Mouse (Mus musculus) lung, embryonic 14.5 days (tissue): ENCODE measurements at regions not wholly inside any gene's neighbourhood (a gene's known extent, or its start where the extent isn't known, plus 50 kb on each side); places are given as distances from the start of the nearest gene placed in this dataset.
A peak's percentile ranks its signal among the peaks of the same experiment; 100 is the strongest.

Experiments
- ATAC-seq: fragments of 200-750 bp; cut with Nextera tagmentation; 2 replicates; pipeline ENCODE4 v1.8.0; 2017; ENCODE audit warnings: mild to moderate bottlenecking, moderate TSS enrichment, moderate library complexity; ENCODE audit not compliant: insufficient read depth
- DNase-seq: peaks from one replicate; pipeline ENCODE4 v3.0.0-alpha.2; 2015
- H3K27ac ChIP-seq: fragments of 300-500 bp; sonication (generic); 2 replicates; pipeline ENCODE4 v1.5.1; 2014; ENCODE audit warnings: low read depth, mild to moderate bottlenecking, moderate library complexity
- H3K27me3 ChIP-seq: fragments of 300-500 bp; sonication (generic); 2 replicates; pipeline ENCODE4 v1.6.1; 2014; ENCODE audit warnings: low read length, control low read depth; ENCODE audit not compliant: insufficient read depth
- H3K36me3 ChIP-seq: fragments of 300-500 bp; sonication (generic); 2 replicates; pipeline ENCODE4 v1.6.1; 2014; ENCODE audit warnings: control low read depth; ENCODE audit not compliant: insufficient read depth
- H3K4me1 ChIP-seq: fragments of 300-500 bp; sonication (generic); 2 replicates; pipeline ENCODE4 v1.6.1; 2014; ENCODE audit warnings: antibody characterized with exemption, control low read depth; ENCODE audit not compliant: insufficient read depth
- H3K4me2 ChIP-seq: fragments of 300-500 bp; sonication (generic); 2 replicates; pipeline ENCODE4 v1.6.1; 2014; ENCODE audit warnings: mild to moderate bottlenecking
- H3K4me3 ChIP-seq: fragments of 300-500 bp; sonication (generic); 2 replicates; pipeline ENCODE4 v1.5.1; 2014; ENCODE audit warnings: low read depth, low read length
- H3K9ac ChIP-seq: fragments of 300-500 bp; sonication (generic); 2 replicates; pipeline ENCODE4 v1.6.1; 2014
- H3K9me3 ChIP-seq: fragments of 300-500 bp; sonication (generic); 2 replicates; pipeline ENCODE4 v1.6.1; 2016; ENCODE audit warnings: low read depth, low read length, control low read depth
- CTCF ChIP-seq: IDR thresholded peaks from 2 replicates; pipeline ENCODE4 v1.5.1; 2016; ENCODE audit warnings: antibody characterized with exemption, low read depth
- WGBS: fragments of 180-500 bp; shearing (Covaris S2); extraction: QIAGEN DNeasy Blood & Tissue Kit; methylation state at CpG from one replicate; pipeline ENCODE4 v1.1.7; 2014; 5-methylcytosine and 5-hydroxymethylcytosine counted together

DNA sequence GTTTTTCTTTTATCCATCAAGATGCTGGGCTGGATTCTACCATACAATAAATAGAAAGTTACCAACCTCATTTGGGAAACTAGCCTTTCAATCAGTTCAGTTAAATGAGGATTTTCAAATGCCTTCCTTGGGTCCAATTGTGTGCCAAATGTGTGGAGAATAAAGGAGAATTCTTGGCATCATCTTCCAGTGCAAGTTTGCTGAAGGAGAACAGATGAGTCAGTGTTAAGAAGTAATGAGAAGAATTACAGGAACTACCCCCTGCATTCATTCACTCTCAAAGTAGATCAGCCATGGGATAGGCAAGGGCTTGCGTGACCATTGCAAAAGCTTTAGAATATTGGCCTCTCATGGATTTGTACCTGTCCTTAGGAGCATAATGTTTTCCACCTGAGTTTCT, 193.4 kb upstream of the Man1a start:
- no peaks in the 10 kb centered on the region for H3K9me3 ChIP-seq

DNA sequence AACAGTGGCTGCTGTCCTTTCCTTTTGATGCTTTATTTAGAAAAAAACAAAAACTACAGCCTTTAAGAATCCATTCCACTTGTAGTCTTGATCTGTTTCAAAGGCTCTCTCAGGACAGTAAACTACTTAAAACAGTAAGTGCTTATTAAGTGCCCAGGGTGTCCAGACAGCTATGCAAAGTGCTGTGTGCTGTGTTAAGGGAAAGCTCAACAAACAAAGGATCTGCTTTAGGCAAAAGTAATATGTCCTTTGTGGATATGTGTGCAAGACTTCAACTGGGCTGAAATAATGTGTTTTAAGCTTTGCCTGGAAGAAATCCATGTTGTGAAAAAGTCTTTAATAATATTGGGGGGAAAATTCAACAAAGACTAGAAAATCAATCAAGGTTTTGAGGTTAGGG, 192.9 kb upstream of the Man1a start:
- Histone ChIP-seq H3K9ac (no peak overlapping the region), H3K4me3 (no peak overlapping the region), H3K27me3 (no peaks in the 10 kb centered on the region), H3K4me1 (no peaks in the 10 kb centered on the region), H3K36me3 (no peaks in the 10 kb centered on the region), H3K27ac (no peak overlapping the region), H3K4me2 (no peak overlapping the region), H3K9me3 (no peaks in the 10 kb centered on the region)
- no peak for ATAC-seq
- TF ChIP-seq CTCF = no peak
- no peak for DNase-seq

More for the DNA sequence above, 193.4 kb upstream of the Man1a start:
- H3K27ac ChIP-seq = no peak overlapping the region
- no peaks in the 10 kb centered on the region for H3K27me3 ChIP-seq
- H3K4me1 ChIP-seq = no peaks in the 10 kb centered on the region
- no peak overlapping the region for H3K4me3 ChIP-seq
- no peak overlapping the region for H3K4me2 ChIP-seq
- H3K9ac ChIP-seq = no peak overlapping the region
- no peaks in the 10 kb centered on the region for H3K36me3 ChIP-seq
- DNase-seq = no peak
- no peak for TF ChIP-seq CTCF
- ATAC-seq = no peak
- 89% methylated on average over 1 of the region's 1 CpGs for WGBS

DNA sequence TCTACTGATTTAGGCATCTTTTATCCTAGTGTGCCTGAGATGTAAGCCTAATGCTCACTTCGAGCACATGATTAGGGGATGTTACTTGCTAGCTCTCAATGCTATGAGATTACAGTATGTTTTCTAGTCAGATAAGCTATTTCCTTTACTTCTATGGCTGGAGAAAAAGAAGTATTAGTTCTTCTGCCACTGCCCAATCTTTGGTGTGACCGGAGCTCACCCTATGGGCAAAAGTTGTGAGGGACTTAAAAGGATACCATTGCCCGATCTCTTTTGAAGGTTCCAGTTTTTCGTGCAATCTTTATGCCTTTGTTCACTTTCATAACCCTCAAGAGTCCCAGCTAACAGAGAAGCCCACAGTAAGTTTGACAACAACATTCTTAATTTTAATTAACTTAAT, 190.2 kb upstream of the Man1a start:
- H3K36me3 ChIP-seq = no peaks in the 10 kb centered on the region
- no peak overlapping the region for H3K4me2 ChIP-seq
- TF ChIP-seq CTCF = no peak
- no peaks in the 10 kb centered on the region for H3K27me3 ChIP-seq
- ATAC-seq (no peak), DNase-seq (no peak)
- no peaks in the 10 kb centered on the region for H3K9me3 ChIP-seq
- no peak overlapping the region for H3K27ac ChIP-seq
- no peak overlapping the region for H3K4me3 ChIP-seq
- 77% methylated on average over 4 of the region's 4 CpGs for WGBS
- H3K9ac ChIP-seq = no peak overlapping the region
- no peaks in the 10 kb centered on the region for H3K4me1 ChIP-seq

DNA sequence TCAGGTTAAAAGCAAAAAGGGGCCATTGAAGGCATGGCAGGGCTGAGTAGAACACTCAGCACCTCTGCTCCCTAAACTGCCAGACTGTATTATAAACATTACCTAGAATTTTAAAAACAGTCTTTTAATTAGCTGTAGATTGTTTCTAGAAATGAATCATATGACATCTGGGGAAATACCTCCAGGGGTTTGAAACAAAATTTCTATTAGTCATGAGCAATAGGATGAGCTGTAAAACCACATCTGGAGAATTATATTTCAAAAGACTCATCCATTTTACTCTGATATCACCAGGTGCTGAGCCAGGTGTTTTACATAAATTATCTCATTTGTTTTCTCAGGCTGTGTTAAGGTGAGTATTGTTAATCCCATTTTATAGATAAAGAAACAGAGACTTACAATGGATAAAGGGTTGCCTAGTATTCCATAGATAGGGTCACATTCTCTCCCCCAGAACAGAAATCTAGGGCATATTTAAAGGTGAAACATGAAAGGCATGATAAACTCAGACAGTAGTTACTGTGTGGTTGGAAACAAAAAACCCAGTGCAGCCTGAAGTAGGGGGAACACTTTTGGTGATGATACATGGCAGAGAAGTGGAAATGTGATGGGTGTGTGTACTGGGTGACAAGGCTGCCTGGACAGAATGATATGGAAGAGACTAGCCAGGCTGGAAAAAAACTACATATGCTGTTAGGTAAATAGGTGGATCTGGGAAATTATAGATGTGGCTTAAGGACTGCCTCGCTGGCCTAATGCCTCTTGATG, 178.6 kb upstream of the Man1a start:
- Histone ChIP-seq H3K4me2 (no peak overlapping the region), H3K9ac (no peak overlapping the region), H3K27ac (no peak overlapping the region), H3K4me3 (no peak overlapping the region), H3K9me3 (no peaks in the 10 kb centered on the region), H3K36me3 (no peaks in the 10 kb centered on the region), H3K27me3 (no peaks in the 10 kb centered on the region), H3K4me1 (no peaks in the 10 kb centered on the region)
- TF ChIP-seq CTCF = no peak
- 72% methylated on average over 1 of the region's 1 CpGs for WGBS
- ATAC-seq (no peak), DNase-seq (no peak)

DNA sequence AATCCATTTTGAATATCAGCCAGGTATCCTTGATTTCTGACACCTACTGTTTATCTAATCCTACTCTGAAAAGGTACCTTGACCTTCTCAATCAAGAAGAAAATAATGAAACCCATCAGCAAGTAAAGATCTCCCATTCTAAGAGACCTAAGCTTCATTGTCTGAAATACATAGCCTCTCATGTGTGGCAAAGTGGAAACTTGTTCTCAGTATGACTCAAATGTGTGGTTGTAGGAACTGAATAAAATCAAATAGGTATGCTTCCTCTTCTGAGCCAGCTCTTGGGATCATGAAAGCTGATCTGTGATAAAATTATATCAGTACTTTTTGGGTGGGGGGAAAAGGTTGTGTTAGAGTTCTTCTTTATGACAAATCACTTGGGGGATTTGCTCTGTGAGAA, 168.6 kb upstream of the Man1a start:
- Histone ChIP-seq H3K27me3 (no peaks in the 10 kb centered on the region), H3K36me3 (no peaks in the 10 kb centered on the region), H3K27ac (no peak overlapping the region), H3K9me3 (no peaks in the 10 kb centered on the region), H3K4me1 (no peaks in the 10 kb centered on the region), H3K4me3 (no peak overlapping the region), H3K9ac (no peak overlapping the region), H3K4me2 (no peak overlapping the region)
- TF ChIP-seq CTCF = no peak
- DNase-seq (no peak), ATAC-seq (no peak)

DNA sequence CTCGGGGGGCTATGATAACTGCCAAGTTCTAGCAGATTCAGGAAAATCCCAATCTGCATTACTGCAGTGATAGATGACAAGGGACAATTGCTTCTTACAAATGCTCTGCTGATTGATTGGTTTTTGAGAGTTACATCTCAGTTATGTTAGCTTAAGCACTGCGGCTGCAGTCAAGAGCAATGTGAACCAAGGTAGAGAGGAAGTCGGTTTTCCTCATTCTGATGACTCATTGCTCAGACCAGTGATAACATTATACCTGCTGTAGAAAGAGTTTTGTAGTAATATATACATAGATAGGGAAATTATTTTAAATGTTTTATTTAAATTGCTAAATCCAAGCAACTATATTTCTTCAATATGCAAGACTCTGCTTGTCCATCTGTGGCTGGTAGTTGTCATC, 126.0 kb upstream of the Man1a start:
- Histone ChIP-seq H3K4me3 (no peak overlapping the region), H3K4me2 (no peak overlapping the region), H3K4me1 (no peaks in the 10 kb centered on the region), H3K9me3 (no peaks in the 10 kb centered on the region), H3K9ac (no peak overlapping the region), H3K27me3 (no peaks in the 10 kb centered on the region), H3K36me3 (no peaks in the 10 kb centered on the region), H3K27ac (no peak overlapping the region)
- no peak for DNase-seq
- 52% methylated on average over 3 of the region's 3 CpGs for WGBS
- TF ChIP-seq CTCF = no peak
- no peak for ATAC-seq

DNA sequence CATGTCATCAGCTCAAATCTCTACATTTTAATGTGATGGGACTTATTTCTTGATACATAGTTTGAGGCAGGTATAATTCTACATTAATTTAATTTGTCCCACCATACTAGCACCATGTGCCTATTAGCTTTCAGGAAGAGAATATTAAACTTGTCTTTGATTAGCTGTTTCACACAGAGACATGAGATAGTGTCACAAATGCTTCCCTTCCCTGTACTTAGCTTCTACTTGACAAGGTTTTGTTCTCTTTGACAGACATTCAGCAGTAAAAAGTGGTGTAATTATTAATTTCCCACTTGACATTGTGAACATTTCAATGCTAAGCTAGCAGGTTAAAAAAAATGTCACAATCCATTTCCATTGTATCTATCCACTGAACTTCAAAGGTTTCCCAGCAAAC, 125.3 kb upstream of the Man1a start:
- H3K9me3 ChIP-seq = no peaks in the 10 kb centered on the region
- no peak overlapping the region for H3K27ac ChIP-seq
- DNase-seq (no peak), ATAC-seq (no peak)
- TF ChIP-seq CTCF = no peak
- no peaks in the 10 kb centered on the region for H3K36me3 ChIP-seq
- H3K9ac ChIP-seq = no peak overlapping the region
- H3K4me3 ChIP-seq = no peak overlapping the region
- H3K4me2 ChIP-seq = no peak overlapping the region
- H3K4me1 ChIP-seq = no peaks in the 10 kb centered on the region
- H3K27me3 ChIP-seq = no peaks in the 10 kb centered on the region

DNA sequence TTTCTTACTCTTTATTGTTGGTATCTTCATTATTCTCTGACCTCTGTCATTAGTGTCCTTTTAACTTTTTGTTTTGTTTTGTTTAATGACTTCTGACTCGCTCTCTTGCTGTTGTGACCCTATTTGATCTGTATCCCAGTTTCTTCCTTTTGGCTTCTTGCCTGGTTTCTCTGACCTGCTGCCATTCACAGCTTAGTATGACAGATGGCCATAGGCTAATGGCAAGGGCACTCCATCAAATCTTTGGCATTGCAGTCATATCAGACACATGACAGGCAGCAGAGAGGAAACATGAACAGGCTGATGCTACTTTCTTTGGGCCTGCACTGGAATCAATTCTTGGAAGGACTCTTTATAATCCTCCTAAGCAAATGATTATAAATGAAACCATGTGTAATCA, 106.3 kb upstream of the Man1a start:
- peak; percentile 19 for DNase-seq
- no peak overlapping the region for H3K27ac ChIP-seq
- WGBS = 32% methylated on average over 1 of the region's 1 CpGs
- H3K27me3 ChIP-seq = no peaks in the 10 kb centered on the region
- H3K4me1 ChIP-seq = no peaks in the 10 kb centered on the region
- no peak overlapping the region for H3K9ac ChIP-seq
- no peak for TF ChIP-seq CTCF
- ATAC-seq = no peak
- H3K4me2 ChIP-seq = no peak overlapping the region
- no peak overlapping the region for H3K4me3 ChIP-seq
- no peaks in the 10 kb centered on the region for H3K9me3 ChIP-seq
- H3K36me3 ChIP-seq = no peaks in the 10 kb centered on the region
